Mouse (Mus musculus): Measurements from ENCODE around the gene Zfp758.
"Not testable (repeated sequence)": the region's sequence is repeated elsewhere in the genome, so short reads cannot be mapped to it uniquely, and the experiment has no call there.

The Zfp758 gene

GRCm38 (mm10) chr17:22361101-22361781, at the start of gene Zfp758, which contains the start of gene Zfp944:
Gene Zfp758 (plus strand): TSS chr17:22361453.
Gene Zfp944 (minus strand): TSS chr17:22361400.
- peak; percentile 83 for DNase-seq (ENCODE audit: low read depth, low spot score)

GRCm38 (mm10) chr17:22314219-22314618, 47.0 kb upstream of the Zfp758 start:
- not testable (repeated sequence) for DNase-seq (ENCODE audit: low read depth, low spot score)

GRCm38 (mm10) chr17:22314730-22315226, 46.5 kb upstream of the Zfp758 start, which contains the start of gene CT030661.1:
Gene CT030661.1 (minus strand): TSS chr17:22314837.
- DNase-seq (ENCODE audit: low read depth, low spot score) = peak; percentile 92

- DNase-seq (ENCODE audit: low read depth, low spot score) = not testable (repeated sequence)
These were observed 46.0 kb upstream of the Zfp758 start for GRCm38 (mm10) chr17:22315247-22315646.

- DNase-seq (ENCODE audit: low read depth, low spot score) = peak; percentile 58
These were observed 8.5 kb upstream of the Zfp758 start for GRCm38 (mm10) chr17:22352794-22353193.

- DNase-seq (ENCODE audit: low read depth, low spot score) = peak; percentile 80
These were observed 681 bp upstream of the Zfp758 start for GRCm38 (mm10) chr17:22360572-22360971.

GRCm38 (mm10) chr17:22363895-22364294, 2.6 kb downstream of the Zfp758 start:
- no peak for DNase-seq (ENCODE audit: low read depth, low spot score)

GRCm38 (mm10) chr17:22410756-22411155, 49.5 kb downstream of the Zfp758 start:
- peak; percentile 54 for DNase-seq (ENCODE audit: low read depth, low spot score)

GRCm38 (mm10) chr17:22417510-22417909, 56.3 kb downstream of the Zfp758 start:
- peak; percentile 74 for DNase-seq (ENCODE audit: low read depth, low spot score)

- DNase-seq (ENCODE audit: low read depth, low spot score) = peak; percentile 86
These were observed 62.8 kb downstream of the Zfp758 start, which contains the start of gene Zfp946 for GRCm38 (mm10) chr17:22423952-22424617. Gene Zfp946 (plus strand): TSS chr17:22424222.

GRCm38 (mm10) chr17:22424636-22425354, 63.5 kb downstream of the Zfp758 start:
- DNase-seq (ENCODE audit: low read depth, low spot score) = no peak

Measured in A20 (cell line).